ENCODE assay signal across 9 mouse cellular contexts in genomic region chr11:88140066-88141060, GRCm38 (mm10). TPM values are rescaled to one million over a fixed set of nuclear protein-coding genes. Genes with fewer than 3 reads are reported as not detected.
DNase-seq lines count a peak whose midpoint lies in the region; ATAC-seq and TF ChIP-seq lines count a peak whose summit lies in the region.
"Had no signal": no experiment of that assay in that cellular context is flagged by ENCODE, and none has a peak within 500 bp of the region (broad histone marks: within the 10 kb centered on the region; RNA-seq: fewer than 3 reads in every experiment).

No protein-coding gene starts in this region.

- no peaks in the 10 kb centered on the region for H3K36me3 ChIP-seq in kidney, embryonic 15.5 days
- no peaks in the 10 kb centered on the region for H3K36me3 ChIP-seq in forebrain, postnatal 0 days (ENCODE audit: insufficient read depth)
- H3K36me3 ChIP-seq in midbrain, embryonic 11.5 days (ENCODE audit: control insufficient read depth, insufficient read depth, low read length): no peaks in the 10 kb centered on the region; the same call in 1 of the 2 replicates

- H3K9me3 ChIP-seq in kidney, embryonic 15.5 days (replicated peaks): no peaks in the 10 kb centered on the region
- H3K9me3 ChIP-seq in forebrain, postnatal 0 days (ENCODE audit: low read length): no peaks in the 10 kb centered on the region
- H3K9me3 ChIP-seq in midbrain, embryonic 11.5 days (ENCODE audit: control insufficient read depth, low read length): no peaks in the 10 kb centered on the region

- H3K4me2 ChIP-seq in kidney, embryonic 15.5 days: peak overlapping the region; percentile 43
- no peak overlapping the region; the same call in 1 of the 2 replicates for H3K4me2 ChIP-seq in forebrain, postnatal 0 days (ENCODE audit: low read depth)
- H3K4me2 ChIP-seq in midbrain, embryonic 11.5 days: peak overlapping the region; percentile 41

- H3K4me1 ChIP-seq in kidney, embryonic 15.5 days: peaks cover 47% of the 10 kb centered on the region
- H3K4me1 ChIP-seq in forebrain, postnatal 0 days (ENCODE audit: insufficient read depth): peaks cover 26% of the 10 kb centered on the region
- H3K4me1 ChIP-seq in midbrain, embryonic 11.5 days (ENCODE audit: control insufficient read depth, insufficient read depth, low read length): peaks cover 64% of the 10 kb centered on the region

- no peak overlapping the region for H3K4me3 ChIP-seq in kidney, embryonic 15.5 days (replicated peaks)
- no peak overlapping the region for H3K4me3 ChIP-seq in forebrain, postnatal 0 days (ENCODE audit: low read depth, low read length)
- H3K4me3 ChIP-seq in midbrain, embryonic 11.5 days (ENCODE audit: low read depth, low read length): no peak overlapping the region

- no peak for DNase-seq in kidney, adult 9 months
- DNase-seq in brain, adult 2 months (ENCODE audit: low read depth, low spot score): peak; percentile 87
- peak; percentile 52 for DNase-seq in forebrain, postnatal 0 days
- peak; percentile 92 for DNase-seq in midbrain, embryonic 11.5 days (ENCODE audit: low spot score, missing footprints)
- no peak for DNase-seq in left cerebral cortex, adult 8-10 months (ENCODE audit: low spot score in 2 of 2)
- no peak for DNase-seq in kidney, adult 11 months

- H3K27ac ChIP-seq in kidney, embryonic 15.5 days: peak overlapping the region; percentile 61
- H3K27ac ChIP-seq in forebrain, postnatal 0 days (ENCODE audit: low read depth, low read length): no peak overlapping the region; the same call in 1 of the 2 replicates
- H3K27ac ChIP-seq in midbrain, embryonic 11.5 days (ENCODE audit: low read depth, low read length): peak overlapping the region; percentile 95

- H3K9ac ChIP-seq in kidney, embryonic 15.5 days: no peak overlapping the region
- H3K9ac ChIP-seq in forebrain, postnatal 0 days: no peak overlapping the region
- H3K9ac ChIP-seq in midbrain, embryonic 11.5 days (ENCODE audit: low read length): peak overlapping the region; percentile 47; the same call in 1 of the 2 replicates

- 34% methylated on average over 13 of the region's 13 CpGs for WGBS in kidney, embryonic 15.5 days
- WGBS in forebrain, postnatal 0 days: 18% methylated on average over 13 of the region's 13 CpGs
- 8% methylated on average over 13 of the region's 13 CpGs for WGBS in midbrain, embryonic 11.5 days

- ATAC-seq in kidney, embryonic 15.5 days (replicated peaks; ENCODE audit: low FRiP score): peak; percentile 71
- peak; percentile 64 for ATAC-seq in forebrain, postnatal 0 days
- ATAC-seq in midbrain, embryonic 11.5 days (ENCODE audit: low FRiP score): peak; percentile 56
- no peak for ATAC-seq in erythroid progenitor cell, adult 5-6 weeks (replicated peaks; ENCODE audit: low FRiP score, poor library complexity, severe bottlenecking)
- ATAC-seq: Patski had no signal

- 0 out of 2 replicates have a peak, but pooled peaks have one; percentile 2 for TF ChIP-seq CTCF in forebrain, postnatal 0 days (IDR thresholded peaks at IDR 0.05; ENCODE audit: low read depth)

- H3K27me3 ChIP-seq in kidney, embryonic 15.5 days: no peaks in the 10 kb centered on the region
- H3K27me3 ChIP-seq in forebrain, postnatal 0 days (ENCODE audit: insufficient read depth, low read length): no peaks in the 10 kb centered on the region
- no peaks in the 10 kb centered on the region for H3K27me3 ChIP-seq in midbrain, embryonic 11.5 days (ENCODE audit: control insufficient read depth, insufficient read depth, low read length)
- H3K27me3 ChIP-seq: Patski had no signal

RNA-seq across cellular contexts. Expression of gene Cuedc1, which starts 42.5 kb away (rescaled TPM):
- polyA plus RNA-seq in kidney, embryonic 15.5 days (2015; fragmentation: Nextera tagmentation; extraction: Ambion mirVana): 18.8 and 23.4 TPM in 2 replicates
- total RNA-seq in forebrain, postnatal 0 days (2014; rRNA removed): 28.9 and 34.7 TPM in 2 replicates
- polyA plus RNA-seq in forebrain, postnatal 0 days (2015; fragmentation: Nextera tagmentation; extraction: Ambion mirVana): 22.0 and 34.6 TPM in 2 replicates
- 16.5 and 17.0 TPM in 2 replicates for polyA plus RNA-seq in midbrain, embryonic 11.5 days (2014; fragmentation: Nextera tagmentation; extraction: Ambion mirVana)
- 10 to 100 TPM; 28.0 to 31.8 (median 30.9) TPM for total RNA-seq in left cerebral cortex, adult 8-10 months (2022)
- 0.84 TPM in 1 of 2 replicates, not detected in the other for total RNA-seq in erythroid progenitor cell, adult 5-6 weeks (2015; ENCODE audit: low replicate concordance)
- total RNA-seq in erythroid progenitor cell, adult 5-6 weeks (2017; ENCODE audit: low replicate concordance): 0.39 TPM in 1 of 2 replicates, not detected in the other

Comparison
In these comparisons a context has a peak if more than half of its experiments do, and no peak if none do; other contexts are left out.
1. DNase-seq: peak in brain, adult 2 months (single experiment), forebrain, postnatal 0 days (single experiment) and midbrain, embryonic 11.5 days (single experiment); none in kidney, adult 9 months (single experiment), left cerebral cortex, adult 8-10 months (0 of 2) and kidney, adult 11 months (single experiment).
2. RNA of gene Cuedc1, which starts 42.5 kb away (total RNA-seq): 28.9 to 34.7 TPM in forebrain, postnatal 0 days and 28.0 to 31.8 TPM in left cerebral cortex, adult 8-10 months; 0.39 to 0.84 TPM in erythroid progenitor cell, adult 5-6 weeks; every median in the first group is over 10 times any median in the second.